Comparison of ENCODE assay signal across 27 mouse cellular contexts in the genomic region with DNA sequence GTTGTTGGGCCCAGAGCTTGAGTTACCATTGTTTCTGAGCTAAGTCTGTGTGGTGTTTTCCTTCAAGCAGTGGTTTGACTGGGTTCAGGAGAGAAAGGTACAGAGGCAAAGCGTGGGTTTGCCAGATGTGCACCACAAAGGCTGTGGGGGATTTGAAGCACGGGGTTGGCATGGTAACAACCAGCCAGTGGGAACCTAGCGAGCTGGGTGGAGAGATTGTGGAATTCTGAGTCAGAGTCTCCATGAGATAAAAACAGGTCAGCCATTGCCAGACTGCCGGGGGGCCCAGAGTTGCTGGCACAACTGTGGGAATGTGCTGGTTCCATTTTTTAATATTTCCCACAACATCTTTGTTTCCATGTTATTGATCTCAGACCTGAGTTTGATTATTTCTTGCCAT.
DNase-seq lines count a peak whose midpoint lies in the region; ATAC-seq lines count a peak whose summit lies in the region.
"Had no signal": no experiment of that assay in that cellular context is flagged by ENCODE, and none has a peak within 500 bp of the region (broad histone marks: within the 10 kb centered on the region; RNA-seq: fewer than 3 reads in every experiment).

No protein-coding gene starts in this region.

- H3K9me3 ChIP-seq in embryonic facial prominence, embryonic 11.5 days (replicated peaks; ENCODE audit: control insufficient read depth, low read length): no peaks in the 10 kb centered on the region
- H3K9me3 ChIP-seq in embryonic facial prominence, embryonic 10.5 days: 0 out of 2 replicates have a peak, but pooled peaks cover 3% of the 10 kb centered on the region
- H3K9me3 ChIP-seq: embryonic facial prominence, embryonic 15.5 days; liver, embryonic 15.5 days had no signal

- H3K4me1 ChIP-seq in embryonic facial prominence, embryonic 11.5 days (ENCODE audit: control insufficient read depth, insufficient read depth, low read length): no peaks in the 10 kb centered on the region
- H3K4me1 ChIP-seq in embryonic facial prominence, embryonic 10.5 days: peaks cover 2% of the 10 kb centered on the region; the same call in 1 of the 2 replicates
- H3K4me1 ChIP-seq: liver, embryonic 15.5 days had no signal

- no peak overlapping the region for H3K9ac ChIP-seq in embryonic facial prominence, embryonic 11.5 days (replicated peaks; ENCODE audit: low read length)
- H3K9ac ChIP-seq: embryonic facial prominence, embryonic 15.5 days; hindbrain, embryonic 14.5 days; liver, embryonic 15.5 days; lung, embryonic 14.5 days had no signal

- WGBS in embryonic facial prominence, embryonic 11.5 days: 48% methylated on average over 4 of the region's 4 CpGs
- 49% methylated on average over 4 of the region's 4 CpGs for WGBS in embryonic facial prominence, embryonic 10.5 days

- H3K27me3 ChIP-seq in embryonic facial prominence, embryonic 11.5 days (ENCODE audit: control insufficient read depth, insufficient read depth, low read length): no peaks in the 10 kb centered on the region
- H3K27me3 ChIP-seq in embryonic facial prominence, embryonic 10.5 days (replicated peaks; ENCODE audit: low read depth, poor library complexity, severe bottlenecking): no peaks in the 10 kb centered on the region
- H3K27me3 ChIP-seq: embryonic facial prominence, embryonic 15.5 days; liver, embryonic 15.5 days had no signal

- peak; percentile 32 for DNase-seq in embryonic facial prominence, embryonic 11.5 days (ENCODE audit: low spot score)
- no peak for DNase-seq in embryonic facial prominence, embryonic 10.5 days (ENCODE audit: low spot score)
- DNase-seq in right cerebral cortex, adult 18-20 months: peak; percentile 8
- no peak for DNase-seq in right cerebral cortex, adult 2 months (ENCODE audit: low spot score in 2 of 2)
- DNase-seq in brain, adult 2 months (ENCODE audit: low read depth, low spot score): peak; percentile 57
- no peak for DNase-seq in c-Kit-positive CD71-positive TER-119-positive erythroid progenitor cells, embryonic 14.5 days (ENCODE audit: low spot score)
- no peak for DNase-seq in kidney, postnatal 36 days
- DNase-seq in urinary bladder, postnatal 25 days (ENCODE audit: low spot score): no peak
- DNase-seq: adrenal gland, postnatal 14 days; cerebellum, adult 18-20 months; cerebellum, postnatal 10 days; gastrocnemius, postnatal 14 days; heart, adult 11 months; kidney, adult 11 months; kidney, postnatal 14 days; left cerebral cortex, postnatal 4 days; lung, embryonic 14.5 days; lung, postnatal 14 days; right cerebral cortex, postnatal 4 days; thymus, adult 2 months had no signal

- H3K27ac ChIP-seq in embryonic facial prominence, embryonic 11.5 days (replicated peaks; ENCODE audit: low read depth, low read length): no peak overlapping the region
- H3K27ac ChIP-seq in embryonic facial prominence, embryonic 10.5 days (replicated peaks): no peak overlapping the region
- H3K27ac ChIP-seq: embryonic facial prominence, embryonic 15.5 days; hindbrain, embryonic 14.5 days; layer of hippocampus, adult 2 months; left cerebral cortex, adult 2 months; liver, embryonic 15.5 days had no signal

- ATAC-seq in embryonic facial prominence, embryonic 11.5 days (replicated peaks; ENCODE audit: insufficient number of reproducible peaks, low FRiP score, low TSS enrichment, low read depth): no peak
- ATAC-seq: forebrain, embryonic 14.5 days had no signal

- no peaks in the 10 kb centered on the region for H3K36me3 ChIP-seq in embryonic facial prominence, embryonic 11.5 days (replicated peaks; ENCODE audit: control insufficient read depth, insufficient read depth, low read depth, low read length)
- no peaks in the 10 kb centered on the region for H3K36me3 ChIP-seq in embryonic facial prominence, embryonic 10.5 days (replicated peaks)
- H3K36me3 ChIP-seq: embryonic facial prominence, embryonic 15.5 days; liver, embryonic 15.5 days had no signal

- H3K4me3 ChIP-seq in embryonic facial prominence, embryonic 11.5 days (ENCODE audit: low read depth, low read length): no peak overlapping the region
- no peak overlapping the region for H3K4me3 ChIP-seq in embryonic facial prominence, embryonic 10.5 days
- H3K4me3 ChIP-seq: embryonic facial prominence, embryonic 15.5 days; layer of hippocampus, adult 2 months; left cerebral cortex, adult 2 months; liver, embryonic 15.5 days had no signal

- no peak overlapping the region for H3K4me2 ChIP-seq in embryonic facial prominence, embryonic 11.5 days (ENCODE audit: low read depth, low read length)
- H3K4me2 ChIP-seq: embryonic facial prominence, embryonic 15.5 days; heart, embryonic 11.5 days; hindbrain, embryonic 14.5 days; liver, embryonic 15.5 days; lung, embryonic 14.5 days had no signal

Comparison
In these comparisons a context has a peak if more than half of its experiments do, and no peak if none do; other contexts are left out.
1. DNase-seq: peak in embryonic facial prominence, embryonic 11.5 days (single experiment), right cerebral cortex, adult 18-20 months (single experiment) and brain, adult 2 months (single experiment); none in embryonic facial prominence, embryonic 10.5 days (single experiment), right cerebral cortex, adult 2 months (0 of 2), c-Kit-positive CD71-positive TER-119-positive erythroid progenitor cells, embryonic 14.5 days (single experiment), kidney, postnatal 36 days (0 of 2) and urinary bladder, postnatal 25 days (single experiment).